Mouse (Mus musculus): ENCODE data around the gene Lrp2bp.

DNA sequence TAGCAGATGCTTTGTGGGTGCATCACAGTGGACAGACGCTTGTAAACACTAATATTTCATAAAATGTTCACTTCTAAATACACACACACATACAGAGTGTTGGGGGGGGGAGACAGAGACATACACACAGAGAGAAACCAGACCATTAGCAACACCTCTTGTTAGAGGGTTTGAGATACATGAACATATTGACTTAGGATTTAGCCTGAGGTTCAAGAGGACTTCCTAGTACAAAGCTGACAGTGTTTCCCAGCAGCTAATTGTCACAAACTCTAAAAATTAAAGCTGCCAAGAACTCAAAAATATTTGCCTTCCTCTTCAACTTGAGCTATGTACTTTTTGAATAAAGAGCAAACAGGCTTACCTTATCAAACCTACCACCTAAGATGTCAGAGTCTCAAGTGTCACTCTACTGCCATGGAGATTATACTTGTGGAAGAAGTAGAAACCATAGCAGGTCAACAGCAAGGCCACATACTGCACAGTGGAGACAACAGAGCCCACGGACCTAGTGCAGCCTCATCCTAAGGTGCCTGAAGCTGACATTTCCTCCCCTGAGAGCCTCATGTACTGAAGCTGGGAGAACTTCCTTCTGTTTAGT is 74.5 kb downstream of the Lrp2bp start:
- TF ChIP-seq EP300 (IDR thresholded peaks at IDR 0.05; ENCODE audit: low read depth in 1 of 2, low read length in 2 of 2), result no peak
- no peak for TF ChIP-seq GATA1 (IDR thresholded peaks at IDR 0.05; ENCODE audit: low read depth, low read length)
- no peak for TF ChIP-seq NRF1 (IDR thresholded peaks at IDR 0.05; ENCODE audit: insufficient read depth, low read depth, low read length, poor library complexity, severe bottlenecking)
- no peak for TF ChIP-seq E2F4 (IDR thresholded peaks at IDR 0.05; ENCODE audit: borderline replicate concordance, low read depth, low read length)
- no peak for TF ChIP-seq ZMIZ1 (IDR thresholded peaks at IDR 0.05; ENCODE audit: low read depth, low read length)
- no peak for TF ChIP-seq CTCF (IDR thresholded peaks at IDR 0.05 in 2 of 3, conservative IDR thresholded peaks at IDR 0.05 in 1 of 3; ENCODE audit: control insufficient read depth in 1 of 3, insufficient read depth in 1 of 3, low read depth in 2 of 3, low read length in 3 of 3, poor library complexity in 1 of 3, severe bottlenecking in 1 of 3)
- no peak for TF ChIP-seq POLR2AphosphoS2 (IDR thresholded peaks at IDR 0.05; ENCODE audit: low read length)
- TF ChIP-seq TAL1 (IDR thresholded peaks at IDR 0.05; ENCODE audit: low read length), result no peak
- TF ChIP-seq USF1 (IDR thresholded peaks at IDR 0.05; ENCODE audit: low read depth, low read length), result no peak
